Mouse (Mus musculus) MEL (cell line): Measurements from ENCODE around the gene Pmm2.

ENCODE experiments used
- CHD1 ChIP-seq: IDR thresholded peaks from 2 replicates; pipeline ENCODE4 v1.6.1; 2012; ENCODE audit warnings: low read depth, mild to moderate bottlenecking, inconsistent platforms, low read length, improper control_type of control experiment
- CTCF ChIP-seq, 3 experiments: IDR thresholded peaks in 2 of 3; conservative IDR thresholded peaks in 1 of 3; 2 replicates each; pipeline ENCODE4 v1.5.1; 2011 to 2012; ENCODE audit warnings: low read length in 3 of 3, low read depth in 2 of 3, mild to moderate bottlenecking in 2 of 3, improper control_type of control experiment in 1 of 3, inconsistent platforms in 1 of 3, mixed read lengths in 1 of 3, moderate library complexity in 1 of 3; ENCODE audit not compliant: control insufficient read depth in 1 of 3, insufficient read depth in 1 of 3, poor library complexity in 1 of 3, severe bottlenecking in 1 of 3
- EP300 ChIP-seq, 2 experiments: IDR thresholded peaks; 2 replicates each; pipeline ENCODE4 v1.6.1; 2011; ENCODE audit warnings: improper control_type of control experiment in 2 of 2, low read length in 2 of 2, low read depth in 1 of 2, mild to moderate bottlenecking in 1 of 2
- ETS1 ChIP-seq: IDR thresholded peaks from 2 replicates; pipeline ENCODE4 v1.6.1; 2012; ENCODE audit warnings: low read depth, mild to moderate bottlenecking, inconsistent platforms, low read length, improper control_type of control experiment, moderate library complexity
- GABPA ChIP-seq: IDR thresholded peaks from 2 replicates; pipeline ENCODE4 v1.6.1; 2012; ENCODE audit warnings: low read depth, mild to moderate bottlenecking, inconsistent platforms, low read length, improper control_type of control experiment, moderate library complexity
- HCFC1 ChIP-seq: IDR thresholded peaks from 2 replicates; pipeline ENCODE4 v1.6.1; 2012; ENCODE audit warnings: low read depth, mild to moderate bottlenecking, inconsistent platforms, low read length, improper control_type of control experiment, moderate library complexity
- KAT2A ChIP-seq: conservative IDR thresholded peaks from 2 replicates; pipeline ENCODE4 v1.6.1; 2012; ENCODE audit warnings: low read depth, low read length, improper control_type of control experiment, inconsistent platforms
- MEF2A ChIP-seq: IDR thresholded peaks from 2 replicates; pipeline ENCODE4 v1.6.1; 2014; ENCODE audit warnings: low read depth, mild to moderate bottlenecking, inconsistent platforms, low read length, improper control_type of control experiment; ENCODE audit not compliant: poor library complexity, insufficient replicate concordance, severe bottlenecking; ENCODE audit errors: extremely low read depth
- SIN3A ChIP-seq: IDR thresholded peaks from 2 replicates; pipeline ENCODE4 v1.6.1; 2012; ENCODE audit warnings: low read length, improper control_type of control experiment, inconsistent platforms

GRCm38 (mm10) chr16:8595411-8595810 is 42.1 kb upstream of the Pmm2 start:
- TF ChIP-seq SIN3A (no peak), CTCF (IDR thresholded peaks at IDR 0.05 in 2 of 3, conservative IDR thresholded peaks at IDR 0.05 in 1 of 3; ENCODE audit: control insufficient read depth in 1 of 3, insufficient read depth in 1 of 3, low read depth in 2 of 3, low read length in 3 of 3, poor library complexity in 1 of 3, severe bottlenecking in 1 of 3) (no peak), HCFC1 (no peak), GABPA (no peak), CHD1 (no peak), KAT2A (no peak), EP300 (IDR thresholded peaks at IDR 0.05; ENCODE audit: low read depth in 1 of 2, low read length in 2 of 2) (no peak), MEF2A (no peak), ETS1 (no peak)
